Mouse (Mus musculus): Measurements from ENCODE around the gene Gm6710.
"Not testable (repeated sequence)": the region's sequence is repeated elsewhere in the genome, so short reads cannot be mapped to it uniquely, and the experiment has no call there.

The Gm6710 gene

GRCm38 (mm10) chr2:175869024-175869423 lies at the start of gene Gm6710:
Gene Gm6710 (plus strand): TSS chr2:175869219.
- not testable (repeated sequence) for DNase-seq (ENCODE audit: low read depth)
